Mouse (Mus musculus) gastrocnemius, postnatal 4 days (tissue): Measurements from ENCODE around the gene Igsf21. TPM values are rescaled to one million over a fixed set of nuclear protein-coding genes. Genes with fewer than 3 reads are reported as not detected.

Experiments
- DNase-seq, 2 experiments: peaks; one replicate each; pipeline ENCODE4 v3.0.0; 2021 to 2022; ENCODE audit warnings: low spot score in 2 of 2, mixed read lengths in 2 of 2
- total RNA-seq, 2 experiments: library from RNA; stranded (reverse); gene quantifications; 2 replicates each; pipeline ENCODE4 v1.2.3; 2021

The Igsf21 gene
- total RNA-seq, 2 experiments from 2014 or later: 0.18 TPM; not detected in 1

DNA sequence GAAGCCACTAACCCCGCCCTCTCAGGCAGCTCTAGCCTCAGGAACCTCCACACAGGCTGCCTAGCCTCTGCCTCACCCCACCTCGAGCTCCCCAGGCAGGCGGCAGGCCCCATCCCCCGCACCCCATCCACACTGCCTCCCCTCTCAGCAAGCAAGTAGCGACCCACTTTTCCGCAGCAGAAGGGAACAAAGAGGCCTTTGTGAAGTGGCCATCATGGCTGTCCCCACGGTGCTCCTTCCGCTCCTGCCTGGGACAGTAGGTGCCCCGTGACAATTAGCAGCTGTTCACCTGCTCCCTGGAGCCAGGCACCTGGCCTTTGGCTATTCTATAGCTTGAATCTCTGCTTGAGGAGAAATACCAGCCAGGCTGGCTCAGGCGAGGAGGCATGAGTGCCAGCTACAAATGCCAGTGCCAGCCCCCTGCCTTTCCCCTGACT is 9.3 kb downstream of the Igsf21 start:
- no peak for DNase-seq

DNA sequence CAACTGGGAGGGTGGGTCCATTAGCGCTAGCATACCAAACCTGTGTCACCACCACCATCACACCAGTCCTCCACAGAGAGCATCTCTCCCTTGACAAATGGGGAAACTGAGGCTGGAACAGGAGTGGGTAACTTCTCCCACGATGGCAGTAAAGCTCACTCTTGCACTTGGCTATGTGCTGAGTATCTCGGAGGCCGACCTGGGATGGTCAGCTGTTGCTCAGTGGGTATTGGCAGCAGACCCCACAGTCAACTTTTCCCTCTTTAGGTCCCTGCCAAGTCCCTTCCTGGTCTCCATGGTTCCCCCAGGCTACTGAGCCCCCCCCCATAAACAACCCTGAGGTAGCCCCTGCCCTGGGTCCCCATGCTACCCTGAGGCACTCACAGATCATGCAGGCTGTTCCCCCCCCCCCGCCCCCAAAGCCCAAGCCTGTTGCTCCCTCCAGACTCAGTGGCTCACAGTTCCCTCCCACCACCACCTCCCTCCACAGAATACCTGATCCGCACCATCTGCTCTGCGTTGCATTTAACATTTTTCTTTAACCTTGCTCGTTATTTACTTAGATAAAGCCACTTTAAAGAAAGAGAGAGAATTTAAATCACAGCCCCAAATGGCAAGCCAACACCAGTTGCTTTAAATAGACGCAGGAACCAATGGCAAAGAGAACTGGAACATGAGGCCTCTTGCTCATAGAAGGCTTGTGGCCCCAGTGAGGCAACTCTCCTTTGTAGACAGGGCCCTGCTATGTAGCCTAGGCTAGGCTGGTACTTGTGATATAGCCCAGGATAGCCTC is 11.0 kb downstream of the Igsf21 start:
- no peak for DNase-seq

DNA sequence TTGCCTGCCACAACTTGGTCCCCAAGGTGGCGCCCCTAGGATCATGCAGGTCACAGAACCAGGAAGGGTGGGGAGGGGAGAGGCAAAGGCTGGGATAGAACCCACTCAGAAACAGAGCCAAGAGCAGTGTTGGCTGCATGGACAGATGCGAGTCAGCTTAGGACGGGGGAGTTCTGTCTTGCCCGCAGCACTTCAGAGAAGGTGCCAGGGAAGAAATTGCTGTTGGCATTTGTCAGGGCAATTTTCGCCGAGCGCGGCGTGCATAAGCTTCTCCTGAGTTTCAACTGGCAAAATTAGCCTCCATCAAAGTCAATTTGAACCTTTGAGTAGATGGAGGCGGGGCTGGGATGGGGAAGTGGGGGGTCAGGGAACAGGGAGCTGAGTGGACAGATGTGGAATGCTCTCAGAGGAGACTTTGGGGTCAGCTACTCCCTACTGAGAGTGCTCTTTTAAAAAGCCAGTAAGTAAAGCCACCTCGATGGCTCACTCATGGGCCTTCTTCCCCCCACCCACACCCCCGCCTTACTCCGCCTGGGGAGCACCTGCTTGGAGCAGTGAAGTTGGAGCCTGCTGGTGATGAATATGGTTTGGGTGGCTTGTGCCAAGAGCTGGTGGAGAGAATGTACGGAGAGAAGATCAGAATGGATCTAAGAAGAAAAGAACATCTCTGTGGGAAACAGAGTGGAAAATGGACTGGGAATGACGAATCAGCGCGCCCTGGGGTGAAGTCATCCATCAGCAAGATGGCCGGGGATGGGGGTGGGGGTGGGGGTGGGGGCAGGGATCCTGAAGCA is 12.0 kb downstream of the Igsf21 start:
- no peak for DNase-seq

DNA sequence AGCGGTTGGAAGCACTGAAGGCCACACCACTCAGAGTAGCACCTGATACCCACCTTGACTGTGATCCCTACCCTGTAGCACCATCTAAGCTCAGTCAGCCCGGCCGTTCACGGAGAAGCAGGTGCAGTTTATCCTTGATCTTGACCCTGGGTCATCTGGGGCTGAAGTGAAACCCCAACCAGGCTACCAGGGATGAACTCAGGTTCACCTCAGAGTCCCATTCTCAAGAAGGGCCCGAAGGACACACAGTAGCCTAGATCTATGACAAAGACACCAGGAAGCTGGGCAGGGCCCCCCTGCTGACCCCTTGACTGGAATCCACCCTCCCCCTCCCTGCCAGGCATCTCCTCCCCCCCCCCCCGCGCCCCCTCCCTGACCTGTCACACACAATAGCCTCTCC is 18.7 kb downstream of the Igsf21 start:
- no peak for DNase-seq

- no peak for DNase-seq
Measured at GRCm38 (mm10) chr4:140225204-140225603, 21.4 kb downstream of the Igsf21 start.

DNA sequence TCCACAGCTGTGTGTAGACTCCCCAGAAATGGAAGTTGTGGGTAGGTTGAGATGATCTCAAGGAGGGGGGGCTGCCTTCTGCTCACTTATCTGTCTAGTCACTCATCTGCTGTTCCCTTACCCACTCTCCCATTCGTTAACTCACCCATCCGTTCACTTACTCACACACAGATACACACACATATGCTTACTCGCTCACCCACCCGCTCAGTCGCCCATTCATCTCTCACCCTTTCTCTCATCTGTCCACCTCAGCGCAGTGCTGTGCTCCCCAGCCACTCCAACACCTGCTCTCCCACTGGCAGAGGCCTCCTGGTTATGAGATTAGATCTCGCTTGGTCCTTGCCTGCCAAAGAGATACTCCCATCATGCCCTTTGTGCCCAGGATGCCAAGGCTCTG is 22.1 kb downstream of the Igsf21 start:
- DNase-seq: no peak

GRCm38 (mm10) chr4:140223067-140223466 is 23.5 kb downstream of the Igsf21 start:
- no peak for DNase-seq

GRCm38 (mm10) chr4:140220326-140221093 is 26.1 kb downstream of the Igsf21 start:
- DNase-seq: no peak

GRCm38 (mm10) chr4:140218853-140219852 is 27.4 kb downstream of the Igsf21 start:
- DNase-seq: no peak

DNA sequence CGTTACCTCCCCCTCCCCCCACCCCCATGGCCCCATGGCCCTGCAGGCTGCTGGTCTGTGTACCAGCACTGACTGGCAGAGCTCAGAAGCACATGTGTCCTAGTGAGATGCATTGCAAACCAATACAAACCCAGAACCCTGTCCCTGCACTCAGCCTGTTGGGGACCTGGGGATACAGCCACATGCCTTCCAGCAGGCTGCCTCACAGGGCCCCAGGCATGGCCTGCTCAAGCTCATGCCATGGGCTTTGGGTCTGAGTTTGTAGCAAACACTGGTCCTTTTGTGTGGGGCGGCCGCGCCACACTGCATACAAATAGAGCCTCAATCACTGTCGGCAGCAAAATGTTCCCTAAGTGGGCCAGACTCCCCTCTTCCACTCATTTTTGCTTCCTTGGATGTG is 28.2 kb downstream of the Igsf21 start:
- no peak for DNase-seq

GRCm38 (mm10) chr4:140217934-140218333 is 28.6 kb downstream of the Igsf21 start:
- DNase-seq: no peak

DNA sequence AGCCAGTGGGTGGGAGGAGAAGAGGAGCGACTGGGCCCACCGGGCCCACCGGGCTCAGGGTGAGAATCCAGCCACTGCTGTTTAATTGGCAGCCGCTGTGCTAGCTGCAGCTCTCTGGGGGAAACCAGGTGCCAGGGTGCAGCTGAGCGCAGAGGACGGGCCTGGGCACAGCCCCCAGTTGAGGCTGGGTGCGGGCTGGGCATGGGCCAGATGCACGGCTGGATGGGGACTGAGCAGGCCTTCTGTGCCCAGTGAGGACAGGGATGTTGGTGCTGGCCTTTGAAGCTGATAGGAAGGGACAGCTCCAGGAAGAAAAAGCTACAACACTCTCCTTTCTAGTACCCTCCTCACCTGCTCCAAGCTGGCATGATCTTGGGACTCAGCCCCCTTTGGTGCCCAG is 30.5 kb downstream of the Igsf21 start:
- DNase-seq: no peak

GRCm38 (mm10) chr4:140215205-140215604 is 31.4 kb downstream of the Igsf21 start:
- DNase-seq: no peak

DNA sequence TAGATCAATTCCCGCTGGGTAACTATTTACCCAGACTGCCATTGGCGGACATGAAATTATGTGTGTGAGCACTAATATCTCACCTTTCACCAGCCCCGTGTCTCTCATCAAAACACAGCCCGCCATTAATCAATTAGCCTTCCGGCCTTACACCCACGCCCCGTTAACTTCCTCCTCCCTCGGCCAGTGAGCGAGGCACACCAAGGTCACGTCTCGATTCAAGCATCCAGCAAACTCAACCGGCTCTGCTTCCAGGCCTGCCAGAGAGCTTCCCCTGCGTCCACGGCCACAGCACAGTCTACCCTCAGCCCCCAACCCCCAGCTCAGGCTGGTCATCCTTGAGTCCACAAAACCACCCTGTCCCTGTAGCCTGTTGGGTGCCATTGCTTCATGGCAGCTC is 32.2 kb downstream of the Igsf21 start:
- no peak for DNase-seq

- no peak for DNase-seq
Measured at GRCm38 (mm10) chr4:140210129-140210890, 36.3 kb downstream of the Igsf21 start.

- DNase-seq: peak in 1 of 2 experiments; percentile 34
Measured at GRCm38 (mm10) chr4:140205811-140206231, 40.8 kb downstream of the Igsf21 start.

DNA sequence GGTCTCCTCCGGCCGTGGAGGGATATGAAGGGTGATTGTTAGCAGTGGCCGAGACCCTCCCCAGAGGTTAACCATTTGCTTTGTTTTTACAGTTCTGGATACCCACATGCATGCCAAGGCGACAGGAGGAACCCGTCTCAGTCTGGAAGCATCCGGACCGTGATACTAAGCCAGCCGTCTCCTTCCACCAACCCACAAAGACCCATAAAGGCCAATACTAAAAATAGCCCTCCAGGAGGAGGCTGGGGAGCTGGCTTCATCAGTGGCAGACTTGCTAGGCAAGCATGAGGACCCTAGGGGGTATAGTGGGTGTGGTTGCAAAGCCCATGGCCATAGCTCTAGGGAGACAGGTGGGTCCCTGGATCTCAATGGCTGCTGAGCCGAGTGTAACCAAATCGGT is 41.8 kb downstream of the Igsf21 start:
- no peak for DNase-seq

- DNase-seq: no peak
Measured at GRCm38 (mm10) chr4:140203696-140204272, 42.8 kb downstream of the Igsf21 start.

GRCm38 (mm10) chr4:140202196-140202595 is 44.4 kb downstream of the Igsf21 start:
- DNase-seq: no peak
